Mouse (Mus musculus) spleen, adult 2 months (tissue): Measurements from ENCODE around the gene Myh7.

ENCODE experiments used
- CTCF ChIP-seq: fragments of 200-500 bp; IDR thresholded peaks from 2 replicates; pipeline ENCODE4 v1.5.1; 2011; ENCODE audit warnings: mild to moderate bottlenecking, inconsistent platforms; ENCODE audit not compliant: insufficient read depth, insufficient read length, insufficient replicate concordance; ENCODE audit errors: extremely low read depth
- POLR2A ChIP-seq: fragments of 200-500 bp; IDR thresholded peaks from 2 replicates; pipeline ENCODE4 v1.6.1; 2011; ENCODE audit warnings: low read depth, low read length, inconsistent platforms

GRCm38 (mm10) chr14:54938431-54939219 is 55.8 kb downstream of the Myh7 start:
- TF ChIP-seq POLR2A (no peak), CTCF (no peak)
